Mouse (Mus musculus): Measurements from ENCODE around the gene Rsf1. TPM values are rescaled to one million over a fixed set of nuclear protein-coding genes. Genes with fewer than 3 reads are reported as not detected.

Gene Rsf1
- polyA plus RNA-seq, 1 experiment from 2014 or later, result 35.1 TPM

DNA sequence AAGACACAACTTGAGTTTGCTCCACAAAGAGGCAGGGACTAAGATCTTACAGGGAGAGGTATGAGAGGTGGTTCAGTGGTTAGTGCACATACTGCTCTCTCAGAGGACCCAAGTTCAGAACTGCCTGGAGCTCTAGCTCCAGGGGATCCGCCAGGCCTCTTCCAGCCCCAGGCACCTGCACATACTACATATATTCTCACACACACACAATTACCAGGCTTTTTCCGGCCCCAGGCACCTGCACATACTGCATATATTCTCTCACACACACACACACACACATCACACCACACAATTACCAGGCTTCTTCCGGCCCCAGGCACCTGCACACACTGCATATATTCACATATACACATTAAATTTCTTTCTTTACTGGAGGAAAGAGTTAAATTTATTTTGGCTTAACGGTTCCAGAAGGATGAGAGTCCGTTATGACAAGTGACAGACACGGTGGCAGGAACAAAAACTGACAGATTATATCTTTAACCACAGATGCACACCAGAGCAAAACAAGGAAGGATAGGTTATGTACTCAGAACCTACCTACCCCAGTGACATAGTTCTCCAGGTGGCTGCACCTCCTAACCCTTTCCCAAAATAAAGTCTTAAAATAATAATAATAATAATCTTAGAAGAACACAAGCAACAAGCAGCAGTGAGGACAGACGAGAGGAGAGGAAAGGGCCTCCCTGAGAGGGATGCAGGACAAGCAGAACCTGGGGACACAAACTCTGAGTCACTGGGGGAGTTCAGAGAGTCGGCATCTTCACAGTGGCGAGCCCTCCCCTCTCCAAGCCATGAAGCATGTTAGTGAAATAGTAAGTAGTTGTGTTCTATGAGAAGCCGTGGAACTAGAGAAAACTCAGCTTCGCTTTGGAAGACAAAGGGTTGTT is 144.2 kb downstream of the Rsf1 start:
- DNase-seq (no peak), ATAC-seq (ENCODE audit: low FRiP score, low TSS enrichment) (no peak)
- Histone ChIP-seq H3K27me3 (ENCODE audit: control insufficient read depth, insufficient read depth, low read length) (no peaks in the 10 kb centered on the region), H3K4me3 (replicated peaks; ENCODE audit: low read depth, low read length) (no peak overlapping the region), H3K4me2 (ENCODE audit: low read length) (no peak overlapping the region), H3K9ac (replicated peaks; ENCODE audit: low read length) (no peak overlapping the region), H3K36me3 (ENCODE audit: control insufficient read depth, insufficient read depth, low read length) (peaks cover 37% of the 10 kb centered on the region), H3K4me1 (ENCODE audit: control insufficient read depth, insufficient read depth, low read length) (peaks cover 3% of the 10 kb centered on the region; the same call in 1 of the 2 replicates), H3K9me3 (ENCODE audit: control insufficient read depth, low read length) (no peaks in the 10 kb centered on the region), H3K27ac (replicated peaks; ENCODE audit: low read depth, low read length) (no peak overlapping the region)
- WGBS, result 92% methylated on average over 11 of the region's 11 CpGs

- Histone ChIP-seq H3K4me1 (ENCODE audit: control insufficient read depth, insufficient read depth, low read length) (peaks cover 3% of the 10 kb centered on the region; the same call in 1 of the 2 replicates), H3K27ac (replicated peaks; ENCODE audit: low read depth, low read length) (no peak overlapping the region), H3K27me3 (ENCODE audit: control insufficient read depth, insufficient read depth, low read length) (no peaks in the 10 kb centered on the region), H3K4me3 (replicated peaks; ENCODE audit: low read depth, low read length) (no peak overlapping the region), H3K9ac (replicated peaks; ENCODE audit: low read length) (no peak overlapping the region), H3K4me2 (ENCODE audit: low read length) (no peak overlapping the region), H3K36me3 (ENCODE audit: control insufficient read depth, insufficient read depth, low read length) (peaks cover 22% of the 10 kb centered on the region), H3K9me3 (ENCODE audit: control insufficient read depth, low read length) (no peaks in the 10 kb centered on the region)
- DNase-seq (no peak), ATAC-seq (ENCODE audit: low FRiP score, low TSS enrichment) (no peak)
- WGBS, result 98% methylated on average over 6 of the region's 6 CpGs
These were observed 145.7 kb downstream of the Rsf1 start for GRCm38 (mm10) chr7:97725401-97725800.

DNA sequence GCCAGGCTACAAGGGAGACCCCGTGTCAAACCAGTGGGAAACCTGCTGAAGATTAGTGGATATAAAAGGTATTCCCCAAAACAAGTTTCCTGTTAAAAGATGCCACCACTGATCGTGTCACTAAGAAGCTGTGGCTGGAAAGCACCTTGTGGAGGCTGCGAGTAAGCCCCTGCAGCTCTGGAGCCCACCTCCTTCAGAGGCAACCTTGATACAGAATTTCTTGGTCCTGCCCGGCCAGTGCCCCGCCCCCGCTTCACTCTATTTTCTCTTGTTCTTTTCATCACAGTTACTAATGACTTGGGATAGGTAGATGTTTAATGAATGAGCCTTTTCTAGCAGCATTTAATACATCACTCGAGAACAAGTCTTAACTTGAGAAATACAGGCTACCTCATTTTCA is 146.4 kb downstream of the Rsf1 start:
- WGBS, result 84% methylated on average over 7 of the region's 7 CpGs
- ATAC-seq (ENCODE audit: low FRiP score, low TSS enrichment), result no peak
- no peaks in the 10 kb centered on the region for H3K9me3 ChIP-seq (ENCODE audit: control insufficient read depth, low read length)

GRCm38 (mm10) chr7:97726778-97727177 is 147.1 kb downstream of the Rsf1 start:
- no peaks in the 10 kb centered on the region for H3K9me3 ChIP-seq (ENCODE audit: control insufficient read depth, low read length)
- ATAC-seq (ENCODE audit: low FRiP score, low TSS enrichment), result no peak
- no peaks in the 10 kb centered on the region for H3K27me3 ChIP-seq (ENCODE audit: control insufficient read depth, insufficient read depth, low read length)
- WGBS, result 58% methylated on average over 7 of the region's 7 CpGs
- no peak overlapping the region for H3K4me2 ChIP-seq (ENCODE audit: low read length)
- H3K36me3 ChIP-seq (ENCODE audit: control insufficient read depth, insufficient read depth, low read length), result peaks cover 16% of the 10 kb centered on the region
- no peak overlapping the region for H3K4me3 ChIP-seq (replicated peaks; ENCODE audit: low read depth, low read length)
- DNase-seq, result no peak
- H3K9ac ChIP-seq (replicated peaks; ENCODE audit: low read length), result no peak overlapping the region
- peaks cover 3% of the 10 kb centered on the region; the same call in 1 of the 2 replicates for H3K4me1 ChIP-seq (ENCODE audit: control insufficient read depth, insufficient read depth, low read length)
- no peak overlapping the region for H3K27ac ChIP-seq (replicated peaks; ENCODE audit: low read depth, low read length)

More for the DNA sequence above, 146.4 kb downstream of the Rsf1 start:
- no peak overlapping the region for H3K27ac ChIP-seq (replicated peaks; ENCODE audit: low read depth, low read length)
- no peak overlapping the region for H3K9ac ChIP-seq (replicated peaks; ENCODE audit: low read length)
- DNase-seq, result no peak
- no peak overlapping the region for H3K4me3 ChIP-seq (replicated peaks; ENCODE audit: low read depth, low read length)
- peaks cover 16% of the 10 kb centered on the region for H3K36me3 ChIP-seq (ENCODE audit: control insufficient read depth, insufficient read depth, low read length)
- H3K4me2 ChIP-seq (ENCODE audit: low read length), result no peak overlapping the region
- H3K27me3 ChIP-seq (ENCODE audit: control insufficient read depth, insufficient read depth, low read length), result no peaks in the 10 kb centered on the region
- peaks cover 3% of the 10 kb centered on the region; the same call in 1 of the 2 replicates for H3K4me1 ChIP-seq (ENCODE audit: control insufficient read depth, insufficient read depth, low read length)

DNA sequence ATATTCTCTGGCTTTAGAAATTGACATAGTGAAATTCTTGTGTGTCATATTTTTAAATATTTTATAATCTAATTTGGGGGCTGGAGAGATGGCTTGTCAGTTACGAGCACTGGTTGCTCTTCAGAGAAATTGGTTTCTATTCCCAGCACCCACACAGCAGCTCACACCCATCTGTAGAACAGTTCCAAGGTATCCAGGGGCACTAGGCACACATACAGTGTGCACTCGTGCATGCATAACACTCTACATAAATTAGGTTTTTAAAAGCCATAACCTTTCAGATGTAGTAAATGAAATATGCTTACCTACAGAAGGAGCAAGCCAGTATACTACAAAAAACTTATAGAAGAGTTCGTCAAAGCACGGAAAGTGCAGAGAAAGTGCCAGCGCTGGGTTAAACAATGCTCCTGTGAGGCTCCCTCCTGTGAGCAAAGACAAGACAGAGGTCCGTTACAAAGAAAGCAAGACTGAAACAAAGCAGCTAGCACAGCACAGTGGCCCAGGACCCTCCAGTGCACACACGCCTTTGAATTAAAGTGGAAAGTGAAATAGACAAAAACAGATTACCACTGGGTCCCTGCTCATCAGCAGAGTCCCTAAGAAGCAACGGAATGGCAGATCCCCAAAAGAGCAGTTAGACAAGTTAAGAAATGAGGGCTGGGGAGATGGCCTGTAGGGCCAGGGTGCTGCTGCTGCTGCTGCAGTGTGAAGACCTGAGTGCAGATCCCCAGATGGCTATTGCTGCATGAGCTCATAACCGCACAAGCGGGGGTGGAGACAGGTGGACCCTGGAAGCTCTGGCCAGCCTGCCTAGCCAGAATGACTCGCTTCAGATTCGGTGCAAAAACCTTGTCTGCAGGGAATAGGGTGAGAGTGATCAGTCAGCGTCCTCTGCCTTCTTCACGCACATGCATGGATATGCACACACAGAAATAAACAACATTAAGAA is 149.3 kb downstream of the Rsf1 start:
- H3K4me1 ChIP-seq (ENCODE audit: control insufficient read depth, insufficient read depth, low read length), result peaks cover 3% of the 10 kb centered on the region; the same call in 1 of the 2 replicates
- no peak overlapping the region for H3K4me3 ChIP-seq (replicated peaks; ENCODE audit: low read depth, low read length)
- peaks cover 8% of the 10 kb centered on the region for H3K36me3 ChIP-seq (ENCODE audit: control insufficient read depth, insufficient read depth, low read length)
- WGBS, result 27% methylated on average over 14 of the region's 14 CpGs
- no peak overlapping the region for H3K9ac ChIP-seq (replicated peaks; ENCODE audit: low read length)
- no peak overlapping the region for H3K4me2 ChIP-seq (ENCODE audit: low read length)
- H3K27ac ChIP-seq (replicated peaks; ENCODE audit: low read depth, low read length), result no peak overlapping the region
- DNase-seq, result no peak
- ATAC-seq (ENCODE audit: low FRiP score, low TSS enrichment), result no peak
- H3K27me3 ChIP-seq (ENCODE audit: control insufficient read depth, insufficient read depth, low read length), result no peaks in the 10 kb centered on the region
- no peaks in the 10 kb centered on the region for H3K9me3 ChIP-seq (ENCODE audit: control insufficient read depth, low read length)

DNA sequence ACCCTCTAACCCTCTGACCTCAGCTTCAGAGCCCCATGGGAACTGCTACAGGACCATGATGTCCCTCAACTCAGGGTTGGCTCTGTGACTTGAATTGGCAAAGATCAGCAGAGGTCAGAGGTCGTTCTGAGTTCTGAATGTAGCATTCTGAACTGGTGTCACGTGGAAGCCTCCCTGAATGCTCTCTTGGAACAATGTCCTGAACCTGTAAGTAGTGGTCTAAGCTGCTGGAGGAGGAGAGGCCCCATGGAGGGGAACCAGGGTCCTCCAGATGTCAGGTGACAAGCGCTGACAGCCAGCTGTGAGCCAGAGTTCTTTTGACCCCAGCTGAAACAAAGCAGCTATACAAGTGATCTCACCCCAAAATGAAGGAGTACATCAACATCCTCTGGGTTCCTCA is 150.7 kb downstream of the Rsf1 start:
- H3K9ac ChIP-seq (replicated peaks; ENCODE audit: low read length), result no peak overlapping the region
- H3K36me3 ChIP-seq (ENCODE audit: control insufficient read depth, insufficient read depth, low read length), result peaks cover 7% of the 10 kb centered on the region
- H3K27ac ChIP-seq (replicated peaks; ENCODE audit: low read depth, low read length), result no peak overlapping the region
- H3K27me3 ChIP-seq (ENCODE audit: control insufficient read depth, insufficient read depth, low read length), result no peaks in the 10 kb centered on the region
- DNase-seq (no peak), ATAC-seq (ENCODE audit: low FRiP score, low TSS enrichment) (no peak)
- H3K9me3 ChIP-seq (ENCODE audit: control insufficient read depth, low read length), result no peaks in the 10 kb centered on the region
- WGBS, result 26% methylated on average over 3 of the region's 3 CpGs
- H3K4me3 ChIP-seq (replicated peaks; ENCODE audit: low read depth, low read length), result no peak overlapping the region
- peaks cover 3% of the 10 kb centered on the region; the same call in 1 of the 2 replicates for H3K4me1 ChIP-seq (ENCODE audit: control insufficient read depth, insufficient read depth, low read length)
- H3K4me2 ChIP-seq (ENCODE audit: low read length), result no peak overlapping the region

DNA sequence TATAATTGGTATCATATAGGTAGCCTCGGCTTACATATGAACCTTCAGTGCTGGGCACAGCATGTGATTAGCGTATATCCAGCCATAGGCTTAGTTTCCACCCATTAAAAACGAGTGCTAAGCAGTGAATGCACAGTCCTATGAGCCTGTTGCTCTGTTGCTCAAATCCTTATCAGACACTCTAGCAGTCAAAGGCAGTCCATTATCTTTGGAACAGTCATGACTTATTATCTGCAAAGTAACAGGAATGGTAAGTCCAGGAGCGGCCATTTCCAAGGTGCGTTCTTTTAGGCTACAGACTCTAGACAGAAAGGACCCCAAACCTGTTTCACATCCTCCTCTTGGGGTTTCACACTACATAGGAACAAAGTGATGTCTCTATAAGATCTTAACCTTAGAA is 153.9 kb downstream of the Rsf1 start:
- DNase-seq, result no peak
- no peaks in the 10 kb centered on the region for H3K9me3 ChIP-seq (ENCODE audit: control insufficient read depth, low read length)
- no peak for ATAC-seq (ENCODE audit: low FRiP score, low TSS enrichment)
- H3K36me3 ChIP-seq (ENCODE audit: control insufficient read depth, insufficient read depth, low read length), result no peaks in the 10 kb centered on the region
- peaks cover 2% of the 10 kb centered on the region; the same call in 1 of the 2 replicates for H3K4me1 ChIP-seq (ENCODE audit: control insufficient read depth, insufficient read depth, low read length)
- H3K4me3 ChIP-seq (replicated peaks; ENCODE audit: low read depth, low read length), result no peak overlapping the region
- H3K9ac ChIP-seq (replicated peaks; ENCODE audit: low read length), result no peak overlapping the region
- no peak overlapping the region for H3K4me2 ChIP-seq (ENCODE audit: low read length)
- H3K27me3 ChIP-seq (ENCODE audit: control insufficient read depth, insufficient read depth, low read length), result no peaks in the 10 kb centered on the region
- no peak overlapping the region for H3K27ac ChIP-seq (replicated peaks; ENCODE audit: low read depth, low read length)
- 90% methylated on average over 5 of the region's 5 CpGs for WGBS

DNA sequence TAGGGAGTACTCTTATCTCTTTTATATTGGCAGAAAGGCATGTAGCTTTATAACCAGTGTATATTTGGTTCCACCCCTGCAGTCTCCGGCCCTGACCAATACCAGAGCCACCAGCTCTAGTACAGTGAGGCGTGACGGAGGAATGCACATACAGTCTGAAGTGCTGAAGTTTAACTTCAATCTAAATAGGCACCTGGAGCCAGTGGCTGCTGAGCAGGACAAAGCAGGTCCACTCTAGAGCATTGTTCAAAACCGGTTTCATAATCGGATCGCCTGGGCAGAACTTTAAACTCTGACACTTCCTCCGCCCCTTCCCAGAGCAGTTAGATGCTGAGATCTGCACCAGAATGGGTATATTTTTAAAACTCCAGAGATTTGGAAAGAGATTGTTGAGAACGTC is 155.3 kb downstream of the Rsf1 start:
- DNase-seq, result no peak
- Histone ChIP-seq H3K4me3 (replicated peaks; ENCODE audit: low read depth, low read length) (no peak overlapping the region), H3K4me1 (ENCODE audit: control insufficient read depth, insufficient read depth, low read length) (no peaks in the 10 kb centered on the region; the same call in 1 of the 2 replicates), H3K9ac (replicated peaks; ENCODE audit: low read length) (no peak overlapping the region), H3K36me3 (ENCODE audit: control insufficient read depth, insufficient read depth, low read length) (no peaks in the 10 kb centered on the region), H3K27me3 (ENCODE audit: control insufficient read depth, insufficient read depth, low read length) (no peaks in the 10 kb centered on the region), H3K27ac (replicated peaks; ENCODE audit: low read depth, low read length) (no peak overlapping the region), H3K4me2 (ENCODE audit: low read length) (no peak overlapping the region), H3K9me3 (ENCODE audit: control insufficient read depth, low read length) (no peaks in the 10 kb centered on the region)
- WGBS, result 81% methylated on average over 8 of the region's 8 CpGs
- ATAC-seq (ENCODE audit: low FRiP score, low TSS enrichment), result no peak

Data from midbrain, embryonic 14.5 days (tissue).